Mouse (Mus musculus): Measurements from ENCODE around the gene Eef1akmt1.

Eef1akmt1 gene

GRCm38 (mm10) chr14:57571155-57572133 lies at the start of gene Eef1akmt1:
Gene Eef1akmt1 (minus strand): TSS chr14:57571612.
- DNase-seq (ENCODE audit: low read depth in 2 of 2, low spot score in 2 of 2), result peak; percentile 85 to 88

DNA sequence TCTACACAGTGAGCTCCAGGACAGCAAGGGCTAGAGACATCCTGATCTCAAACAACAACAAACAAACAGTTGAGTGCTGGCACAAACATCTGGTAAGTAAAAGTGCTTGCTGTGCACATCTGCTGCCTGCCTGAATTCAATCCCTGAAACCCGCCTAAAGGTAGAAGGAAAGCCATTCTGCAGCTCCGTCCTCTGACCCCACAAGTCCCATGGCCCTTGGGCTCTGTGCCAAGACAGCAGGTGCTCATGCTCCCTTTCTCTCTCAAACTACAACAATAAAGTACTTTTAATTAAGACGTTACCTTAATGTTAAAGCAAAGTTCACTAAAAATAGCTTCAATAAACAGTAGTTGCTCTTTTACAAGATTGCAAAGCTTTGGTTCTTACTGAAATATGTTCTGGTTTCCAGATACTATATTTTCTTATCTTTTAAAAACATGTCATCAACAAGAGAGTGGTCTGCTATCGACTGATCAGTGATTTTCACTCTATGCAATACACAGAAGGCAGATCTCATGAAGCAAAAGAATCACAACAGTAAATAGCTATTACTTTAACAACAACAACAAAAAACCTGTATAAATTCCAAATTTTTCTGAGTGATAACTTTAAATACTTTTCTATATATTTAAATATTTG lies 49.3 kb upstream of the Eef1akmt1 start:
- DNase-seq (ENCODE audit: low read depth in 2 of 2, low spot score in 2 of 2), result no peak

DNA sequence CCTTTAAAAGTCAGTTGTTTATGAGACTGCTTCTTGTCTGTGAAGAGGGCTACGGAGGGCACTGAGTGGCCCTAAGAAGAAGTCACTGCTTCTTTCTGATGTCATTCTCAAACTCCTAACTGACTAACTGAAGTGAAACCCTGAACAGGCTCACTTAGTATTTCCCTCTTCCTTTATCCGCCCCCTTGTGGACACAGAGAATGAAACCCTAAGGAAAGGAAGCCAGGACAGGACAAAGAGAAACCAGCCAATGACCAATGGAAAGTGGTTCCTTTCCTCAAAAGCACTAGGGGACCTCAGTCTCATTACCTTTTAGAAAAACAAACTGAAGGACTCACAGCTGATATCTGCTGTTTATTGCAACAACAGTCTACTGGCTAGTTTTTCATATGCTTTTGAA lies 48.1 kb upstream of the Eef1akmt1 start:
- peak in 1 of 2 experiments; percentile 3 for DNase-seq (ENCODE audit: low read depth in 2 of 2, low spot score in 2 of 2)

DNA sequence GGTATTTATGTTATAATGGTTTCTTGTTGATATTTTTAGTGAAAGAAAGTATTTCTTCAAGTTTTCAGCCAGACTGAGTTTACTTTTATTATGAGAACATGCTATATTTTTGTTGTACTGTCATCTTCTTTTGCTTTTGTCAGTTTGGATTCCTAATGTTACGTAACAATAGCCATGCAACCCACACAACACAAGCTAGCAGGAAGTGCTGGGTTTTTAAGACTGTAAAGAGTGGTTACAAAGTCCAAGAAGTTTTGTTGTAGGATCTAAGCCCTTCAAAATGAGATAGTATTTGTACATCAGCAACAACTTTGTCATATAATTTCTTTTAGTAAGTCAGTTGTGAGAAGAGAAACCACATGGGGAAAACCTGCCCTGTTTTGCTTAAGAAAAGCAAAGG lies 46.3 kb upstream of the Eef1akmt1 start:
- no peak for DNase-seq (ENCODE audit: low read depth in 2 of 2, low spot score in 2 of 2)

GRCm38 (mm10) chr14:57616339-57616965 lies 45.0 kb upstream of the Eef1akmt1 start:
- peak; percentile 1 to 6 for DNase-seq (ENCODE audit: low read depth in 2 of 2, low spot score in 2 of 2)

DNA sequence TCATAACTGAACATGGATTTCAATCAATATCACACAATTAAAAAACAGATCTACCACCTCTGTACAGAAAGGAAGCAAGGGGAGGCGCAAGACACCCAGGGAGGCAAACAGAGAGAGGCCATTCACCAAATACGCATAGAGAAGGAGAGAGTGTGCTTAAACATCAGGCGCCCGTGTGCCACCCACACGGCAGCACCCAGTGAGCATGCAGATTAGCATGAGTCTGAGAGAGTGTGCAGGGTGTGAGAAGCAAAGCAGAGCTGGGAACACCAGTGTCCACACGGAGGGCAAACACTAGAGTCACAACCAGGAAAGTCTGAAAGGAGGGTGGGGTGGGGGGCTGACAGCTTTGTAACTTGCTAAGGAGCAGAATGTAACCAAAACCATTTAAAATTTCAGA lies 44.4 kb upstream of the Eef1akmt1 start:
- DNase-seq (ENCODE audit: low read depth in 2 of 2, low spot score in 2 of 2), result no peak

DNA sequence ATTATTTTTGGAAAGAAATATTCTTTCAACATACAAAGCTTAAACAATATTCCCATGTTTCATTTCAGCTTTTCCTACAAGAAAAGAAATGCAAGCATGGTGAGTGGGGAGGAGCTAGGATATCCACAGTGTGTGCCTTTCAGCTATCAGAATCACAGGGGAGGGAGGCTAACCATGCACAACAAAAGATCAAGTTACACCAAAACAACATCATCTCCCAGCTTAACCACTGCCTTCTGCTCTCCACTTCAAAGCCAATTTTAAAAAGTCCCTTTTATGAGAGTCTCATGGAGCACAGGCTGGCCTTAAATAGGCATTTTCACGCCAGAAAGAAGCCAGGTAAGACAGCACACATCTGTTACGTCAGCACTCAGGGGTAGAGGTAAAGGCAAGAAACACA lies 39.6 kb upstream of the Eef1akmt1 start:
- DNase-seq (ENCODE audit: low read depth in 2 of 2, low spot score in 2 of 2), result no peak

GRCm38 (mm10) chr14:57609816-57610329 lies 38.5 kb upstream of the Eef1akmt1 start:
- DNase-seq (ENCODE audit: low read depth in 2 of 2, low spot score in 2 of 2), result no peak

DNA sequence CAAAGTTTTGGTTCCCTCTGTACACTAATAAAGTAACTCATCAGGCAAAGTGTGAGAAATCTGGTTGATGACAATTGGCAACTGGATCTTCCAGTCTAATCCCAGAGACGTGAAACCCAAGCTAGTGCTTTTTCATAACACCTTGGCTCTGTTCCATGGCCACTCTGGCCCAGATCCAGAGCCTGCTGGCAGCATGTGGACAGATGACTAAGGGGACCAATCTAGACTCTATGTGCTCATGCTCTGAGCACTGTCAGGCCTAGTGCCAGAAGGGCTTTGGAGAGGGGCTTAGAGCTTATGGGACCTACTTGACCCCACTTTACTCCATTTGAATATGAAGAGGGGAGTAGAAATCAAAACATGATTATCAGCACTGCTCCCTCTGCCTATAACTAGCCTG lies 36.1 kb upstream of the Eef1akmt1 start:
- no peak for DNase-seq (ENCODE audit: low read depth in 2 of 2, low spot score in 2 of 2)

DNA sequence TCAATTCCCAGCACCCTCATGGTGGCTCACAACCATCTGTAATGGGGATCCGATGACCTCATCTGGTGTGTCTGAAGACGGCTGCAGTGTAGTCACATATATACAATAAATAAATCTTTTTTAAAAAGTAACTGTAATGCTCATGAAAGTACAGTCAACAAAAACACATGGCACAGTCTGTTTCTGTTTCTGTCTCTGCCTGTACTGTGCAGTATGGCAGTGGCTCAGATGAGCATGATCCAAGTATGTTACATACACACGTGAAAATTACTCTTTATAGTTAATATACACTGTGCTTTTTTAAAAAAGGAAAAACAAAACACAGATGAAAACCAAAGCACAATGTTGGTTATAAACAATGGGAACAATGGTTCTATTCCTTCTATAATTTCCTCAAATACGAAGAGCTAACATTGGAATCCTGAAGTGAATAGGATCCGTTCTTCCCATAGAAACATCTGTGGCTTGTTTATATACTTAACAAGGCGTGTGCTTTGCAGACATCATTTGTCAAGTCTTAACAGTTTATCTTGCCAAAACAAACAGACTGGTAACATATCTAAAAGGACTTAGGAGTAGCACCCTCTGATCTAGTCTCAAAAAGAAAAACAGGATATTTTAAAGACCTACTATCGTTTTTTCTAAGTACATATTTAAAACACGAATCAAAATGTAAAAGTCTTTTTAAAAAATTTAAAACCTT lies 35.4 kb upstream of the Eef1akmt1 start:
- DNase-seq (ENCODE audit: low read depth in 2 of 2, low spot score in 2 of 2), result no peak

DNA sequence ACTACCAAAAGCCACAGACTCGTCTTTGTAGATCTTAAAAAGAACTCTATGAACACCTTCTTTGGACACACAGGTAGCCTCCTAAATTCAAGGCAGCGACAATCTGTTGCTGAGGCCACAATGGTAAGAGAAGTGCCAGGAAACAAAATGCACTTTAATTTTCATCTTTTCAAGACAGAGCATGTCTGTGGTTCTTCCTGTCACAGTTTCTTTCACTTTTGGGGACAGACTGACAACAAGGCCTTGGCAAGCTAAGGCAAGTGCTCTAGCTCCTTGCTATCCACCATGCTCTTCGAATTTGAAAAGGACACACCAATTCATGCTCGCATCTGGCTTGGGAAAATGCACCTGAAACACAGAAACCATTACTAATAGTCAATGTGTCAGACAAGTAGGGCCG lies 21.9 kb upstream of the Eef1akmt1 start:
- no peak for DNase-seq (ENCODE audit: low read depth in 2 of 2, low spot score in 2 of 2)

- no peak for DNase-seq (ENCODE audit: low read depth in 2 of 2, low spot score in 2 of 2)
These were observed 20.4 kb upstream of the Eef1akmt1 start for GRCm38 (mm10) chr14:57591830-57592229.

- DNase-seq (ENCODE audit: low read depth in 2 of 2, low spot score in 2 of 2), result no peak
These were observed 5.1 kb upstream of the Eef1akmt1 start for GRCm38 (mm10) chr14:57576364-57577060.

- DNase-seq (ENCODE audit: low read depth in 2 of 2, low spot score in 2 of 2), result no peak
These were observed 3.6 kb upstream of the Eef1akmt1 start for GRCm38 (mm10) chr14:57574792-57575587.

DNA sequence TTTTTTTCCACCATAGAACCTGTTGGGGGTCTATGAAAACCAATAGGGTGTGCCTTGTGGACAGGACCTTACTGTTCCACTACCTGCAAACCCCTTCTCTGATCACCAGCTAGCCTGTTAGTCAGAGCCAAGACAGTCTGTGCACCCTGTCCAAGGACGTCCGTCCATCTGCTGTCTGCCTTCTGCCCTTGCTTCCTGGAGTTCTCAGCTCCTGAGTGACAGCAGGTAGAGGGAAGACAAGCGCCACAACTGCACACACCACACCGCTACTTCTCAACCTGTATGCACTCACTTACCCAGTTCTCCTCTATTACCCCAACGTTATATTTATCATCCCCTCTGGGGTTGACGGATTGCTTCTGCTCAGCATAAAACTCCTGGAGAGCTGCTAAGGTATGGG lies 5.8 kb downstream of the Eef1akmt1 start:
- no peak for DNase-seq (ENCODE audit: low read depth in 2 of 2, low spot score in 2 of 2)

DNA sequence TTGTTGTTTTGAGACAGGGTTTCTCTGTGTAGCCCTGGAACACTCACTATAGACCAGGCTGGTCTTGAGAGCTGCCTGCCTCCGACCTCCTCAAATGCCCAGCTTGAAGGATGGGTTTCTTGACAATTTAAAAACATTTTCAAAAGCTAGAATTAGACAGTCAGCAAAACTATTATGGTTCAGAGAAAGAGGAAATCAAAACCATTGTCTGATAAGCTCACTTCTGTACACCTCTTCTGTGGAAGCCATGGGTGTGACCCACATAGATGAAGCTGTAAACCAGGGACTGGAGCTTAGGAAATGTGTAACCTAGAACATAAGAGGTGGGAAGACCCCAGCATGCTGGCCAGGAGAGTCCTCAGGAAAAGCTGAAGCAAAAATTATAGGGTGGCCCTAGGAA lies 14.5 kb downstream of the Eef1akmt1 start:
- DNase-seq (ENCODE audit: low read depth in 2 of 2, low spot score in 2 of 2), result no peak

- DNase-seq (ENCODE audit: low read depth in 2 of 2, low spot score in 2 of 2), result no peak
These were observed 15.8 kb downstream of the Eef1akmt1 start for GRCm38 (mm10) chr14:57555471-57556070.

DNA sequence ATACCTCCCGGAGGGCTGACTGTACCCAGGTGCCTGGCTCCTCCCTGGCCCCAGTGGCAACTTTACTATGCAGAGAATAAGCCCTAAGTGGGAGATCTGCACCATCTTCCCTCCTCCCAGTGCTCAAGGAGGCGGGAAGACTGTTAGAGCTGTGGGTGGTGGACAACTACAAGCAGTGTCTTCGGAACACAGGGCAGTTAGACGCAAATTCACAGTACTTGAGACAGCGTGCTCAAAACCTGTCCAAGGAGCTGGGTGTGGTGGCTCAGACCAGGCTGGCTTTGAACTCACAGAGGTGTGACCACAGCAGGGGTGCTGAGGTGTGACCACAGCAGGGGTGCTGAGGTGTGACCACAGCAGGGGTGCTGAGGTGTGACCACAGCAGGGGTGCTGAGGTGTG lies 17.0 kb downstream of the Eef1akmt1 start:
- DNase-seq (ENCODE audit: low read depth in 2 of 2, low spot score in 2 of 2), result no peak

DNA sequence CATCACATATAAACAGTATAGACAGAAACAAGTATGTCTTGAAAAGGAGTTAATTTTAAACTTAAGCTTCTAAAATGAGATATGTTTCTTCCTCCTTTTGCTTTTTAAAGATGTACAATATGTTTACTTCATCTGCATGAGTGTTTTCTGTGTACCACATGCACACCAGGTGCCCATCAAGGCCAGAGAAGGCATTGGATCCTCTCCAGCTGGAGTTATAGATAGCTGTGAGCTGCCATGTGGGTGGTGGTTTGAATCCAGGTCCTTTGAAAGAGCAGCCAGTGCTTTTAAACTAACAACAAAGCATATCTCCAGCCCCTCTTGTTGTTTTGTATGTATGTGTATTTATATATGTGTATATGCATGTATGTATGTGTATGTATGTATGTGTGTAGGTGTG lies 18.5 kb downstream of the Eef1akmt1 start:
- DNase-seq (ENCODE audit: low read depth in 2 of 2, low spot score in 2 of 2), result no peak

All from CD8-positive naive resting alpha-beta T cell, adult 2 months (primary cell).